Comparison of ENCODE assay signal across 8 mouse cellular contexts in the genomic region with DNA sequence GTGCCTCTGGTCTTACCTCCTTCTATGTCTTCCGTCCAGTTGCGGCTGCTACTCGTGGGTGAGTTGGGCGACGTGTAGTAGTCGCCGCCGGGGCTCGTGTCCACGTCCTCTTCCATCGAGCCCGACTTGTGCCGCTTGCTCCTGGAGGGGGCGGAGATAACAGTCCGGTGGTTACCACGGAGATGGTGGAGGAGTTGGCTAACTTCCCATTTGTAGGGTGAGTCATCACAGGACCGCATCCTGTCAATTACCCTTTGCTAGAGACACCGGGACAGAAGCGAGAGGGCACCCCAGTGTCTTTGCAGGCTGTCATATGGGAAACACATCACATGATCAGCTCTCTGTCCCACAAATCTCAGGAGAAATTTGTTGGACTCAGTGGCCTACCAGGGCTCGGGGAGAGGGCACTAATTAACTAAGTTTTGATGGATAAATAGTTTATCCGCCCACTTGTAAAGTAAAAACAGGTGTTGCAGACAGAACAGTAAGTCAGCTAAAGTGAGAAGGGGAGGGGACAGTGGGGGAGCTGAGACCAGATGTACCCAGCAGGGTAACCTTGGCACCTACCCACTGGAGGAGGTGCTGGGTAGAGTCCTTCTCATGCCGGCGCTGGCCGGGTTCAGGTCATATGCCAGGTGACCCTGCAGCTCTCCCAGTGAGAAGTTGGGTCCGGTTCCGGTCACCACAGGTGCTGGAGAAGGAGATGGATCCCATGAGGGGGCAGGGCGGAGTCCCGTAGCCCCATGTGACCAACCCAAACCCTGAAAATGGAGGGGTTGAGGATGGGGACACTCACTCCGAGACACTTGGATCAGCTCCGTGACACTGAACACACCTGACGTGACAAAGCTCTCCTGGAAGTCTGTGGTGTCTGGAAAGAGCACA. TPM values are rescaled to one million over a fixed set of nuclear protein-coding genes. Genes with fewer than 3 reads are reported as not detected.
DNase-seq lines count a peak whose midpoint lies in the region; ATAC-seq and TF ChIP-seq lines count a peak whose summit lies in the region.

No protein-coding gene starts in this region.

- peak overlapping the region; percentile 83 for H3K4me3 ChIP-seq in bone marrow, adult 2 months (replicated peaks; ENCODE audit: control insufficient read depth, low read depth, low read length)
- peak overlapping the region; percentile 19 for H3K4me3 ChIP-seq in embryonic facial prominence, embryonic 15.5 days (replicated peaks)

- no peak for TF ChIP-seq POLR2A in bone marrow, adult 2 months (IDR thresholded peaks at IDR 0.05; ENCODE audit: borderline replicate concordance, control insufficient read depth, low read depth, low read length)

- no peaks in the 10 kb centered on the region for H3K27me3 ChIP-seq in embryonic facial prominence, embryonic 15.5 days

- 28% methylated on average over 31 of the region's 31 CpGs for WGBS in bone marrow, adult 2 months
- 25% methylated on average over 31 of the region's 31 CpGs for WGBS in embryonic facial prominence, embryonic 15.5 days

- H3K4me2 ChIP-seq in embryonic facial prominence, embryonic 15.5 days (replicated peaks) = peak overlapping the region; percentile 21

- H3K9me3 ChIP-seq in embryonic facial prominence, embryonic 15.5 days (replicated peaks) = no peaks in the 10 kb centered on the region

- H3K9ac ChIP-seq in embryonic facial prominence, embryonic 15.5 days = no peak overlapping the region

- DNase-seq in frontal cortex, postnatal 10 days (ENCODE audit: low spot score in 2 of 2) = no peak
- DNase-seq in heart, postnatal 14 days = peak; percentile 77 to 82
- peak; percentile 86 to 95 for DNase-seq in kidney, postnatal 36 days
- peak; percentile 94 for DNase-seq in lung, postnatal 10 days
- DNase-seq in retina, postnatal 1 day = peak; percentile 87

- peaks cover 21% of the 10 kb centered on the region for H3K4me1 ChIP-seq in bone marrow, adult 2 months (ENCODE audit: control insufficient read depth, insufficient read depth, low read length)
- peaks cover 84% of the 10 kb centered on the region for H3K4me1 ChIP-seq in embryonic facial prominence, embryonic 15.5 days

- H3K27ac ChIP-seq in bone marrow, adult 2 months (ENCODE audit: control insufficient read depth, insufficient read depth, low read depth, low read length, poor library complexity) = peak overlapping the region; percentile 75
- H3K27ac ChIP-seq in embryonic facial prominence, embryonic 15.5 days (replicated peaks) = peak overlapping the region; percentile 5

- peaks cover 60% of the 10 kb centered on the region for H3K36me3 ChIP-seq in embryonic facial prominence, embryonic 15.5 days

- intact Hi-C loops in heart, postnatal 14 days (cut with DNase I) = loop anchor here (2.0 kb wide), 1 partner anchor 35 kb away; no protein-coding TSS in a partner anchor

- TF ChIP-seq CTCF in bone marrow, adult 2 months (IDR thresholded peaks at IDR 0.05; ENCODE audit: control insufficient read depth, insufficient read depth, low read length) = no peak

- ATAC-seq in frontal cortex, adult (ENCODE audit: low TSS enrichment) = peak; percentile 10
- no peak for ATAC-seq in embryonic facial prominence, embryonic 15.5 days (ENCODE audit: insufficient number of reproducible peaks, low FRiP score, low TSS enrichment, low read depth)

RNA-seq across cellular contexts. Expression of a gene that starts 14.9 kb away (rescaled TPM):
- 7.9 and 18.0 TPM in 2 replicates for polyA plus RNA-seq in bone marrow, adult 2 months (2011; ENCODE audit: insufficient read depth, insufficient read length, low replicate concordance, missing spikeins)
- 5.0 and 8.3 TPM in 2 replicates for polyA plus RNA-seq in embryonic facial prominence, embryonic 15.5 days (2015; fragmentation: Nextera tagmentation; extraction: Ambion mirVana)
- 1 to 10 TPM; 1.9 to 2.0 TPM for total RNA-seq in heart, postnatal 14 days (2021)

RNA-seq across cellular contexts. Expression of a gene that starts 19.0 kb away (rescaled TPM):
- polyA plus RNA-seq in bone marrow, adult 2 months (2011; ENCODE audit: insufficient read depth, insufficient read length, low replicate concordance, missing spikeins) = not detected in 2 replicates
- 1.6 and 2.9 TPM in 2 replicates for polyA plus RNA-seq in embryonic facial prominence, embryonic 15.5 days (2015; fragmentation: Nextera tagmentation; extraction: Ambion mirVana)
- under 1 TPM; 0.65 to 0.83 TPM for total RNA-seq in heart, postnatal 14 days (2021)

RNA-seq across cellular contexts. Expression of a gene that starts 23.5 kb away (rescaled TPM):
- polyA plus RNA-seq in bone marrow, adult 2 months (2011; ENCODE audit: insufficient read depth, insufficient read length, low replicate concordance, missing spikeins) = 3.4 and 4.3 TPM in 2 replicates
- 3.1 and 3.2 TPM in 2 replicates for polyA plus RNA-seq in embryonic facial prominence, embryonic 15.5 days (2015; fragmentation: Nextera tagmentation; extraction: Ambion mirVana)
- total RNA-seq in heart, postnatal 14 days (2021) = under 1 TPM; 0.51 to 0.84 TPM

RNA-seq across cellular contexts. Expression of a gene that starts 23.6 kb away (rescaled TPM):
- polyA plus RNA-seq in bone marrow, adult 2 months (2011; ENCODE audit: insufficient read depth, insufficient read length, low replicate concordance, missing spikeins) = 14.6 and 23.0 TPM in 2 replicates
- polyA plus RNA-seq in embryonic facial prominence, embryonic 15.5 days (2015; fragmentation: Nextera tagmentation; extraction: Ambion mirVana) = 83.1 and 85.2 TPM in 2 replicates
- 10 to 100 TPM; 47.6 to 55.3 TPM for total RNA-seq in heart, postnatal 14 days (2021)

RNA-seq across cellular contexts. Expression of a gene that starts 29.5 kb away (rescaled TPM):
- 126 and 131 TPM in 2 replicates for polyA plus RNA-seq in bone marrow, adult 2 months (2011; ENCODE audit: insufficient read depth, insufficient read length, low replicate concordance, missing spikeins)
- polyA plus RNA-seq in embryonic facial prominence, embryonic 15.5 days (2015; fragmentation: Nextera tagmentation; extraction: Ambion mirVana) = 98.8 and 102 TPM in 2 replicates
- 10 to 100 TPM; 30.5 to 32.7 TPM for total RNA-seq in heart, postnatal 14 days (2021)

Comparison
In these comparisons a context has a peak if more than half of its experiments do, and no peak if none do; other contexts are left out.
1. DNase-seq: peak in heart, postnatal 14 days (2 of 2), kidney, postnatal 36 days (2 of 2), lung, postnatal 10 days (single experiment) and retina, postnatal 1 day (single experiment); none in frontal cortex, postnatal 10 days (0 of 2).